Mouse (Mus musculus): ENCODE results near the gene Hdc. TPM values are rescaled to one million over a fixed set of nuclear protein-coding genes. Genes with fewer than 3 reads are reported as not detected.
A peak's percentile ranks its signal among the peaks of the same experiment; 100 is the strongest.

The Hdc gene
- total RNA-seq, 2 experiments from 2014 or later = 1.9 to 2.0 TPM

DNA sequence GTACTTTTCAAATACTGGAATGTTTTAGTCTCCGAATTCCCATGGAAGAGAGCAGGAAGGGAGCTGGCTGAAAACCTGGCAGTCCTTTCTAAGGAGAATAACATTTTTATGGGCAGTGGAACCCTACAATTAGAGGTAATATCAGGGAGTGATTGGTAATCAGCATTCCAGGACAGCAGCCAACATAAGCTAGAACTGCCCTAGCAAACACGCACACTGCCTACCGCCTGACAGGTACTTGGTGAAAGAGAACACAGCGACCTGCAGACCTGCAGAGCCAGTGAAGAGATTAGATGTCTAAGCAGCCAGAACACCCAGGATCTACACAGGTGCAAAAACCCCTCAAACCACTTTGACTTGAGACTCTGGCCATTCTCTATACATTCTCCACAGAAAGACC lies 46.4 kb downstream of the Hdc start:
- intact Hi-C loops (cut with DNase I) = no loop called here
- DNase-seq (ENCODE audit: extremely low spot score in 1 of 2, low spot score in 2 of 2) = no peak
- no peak for TF ChIP-seq CTCF (IDR thresholded peaks at IDR 0.05)

DNA sequence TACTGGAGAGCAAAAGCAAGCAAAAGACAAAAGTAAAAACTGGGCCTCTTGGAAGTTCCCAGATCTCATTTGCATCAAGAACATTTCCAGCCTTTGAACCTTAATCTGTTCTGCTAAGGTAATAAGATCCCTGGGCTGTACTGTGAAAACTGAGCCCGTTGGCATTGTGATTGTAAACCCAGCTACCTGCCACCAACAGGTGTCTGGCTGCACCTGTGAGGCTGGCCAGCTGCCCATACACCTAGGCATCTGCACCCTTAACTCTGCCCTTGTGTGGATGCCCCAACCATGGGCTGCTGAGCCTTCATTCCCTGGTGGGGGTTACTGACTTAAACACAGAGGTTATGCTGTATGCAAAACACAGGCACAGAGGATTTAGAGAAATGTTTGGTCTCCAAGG lies 46.9 kb downstream of the Hdc start:
- no peak overlapping the region for H3K4me3 ChIP-seq
- TF ChIP-seq CTCF (IDR thresholded peaks at IDR 0.05) = no peak
- DNase-seq (ENCODE audit: extremely low spot score in 1 of 2, low spot score in 2 of 2) = no peak
- intact Hi-C loops (cut with DNase I) = no loop called here
- no peak overlapping the region for H3K27ac ChIP-seq

More for the DNA sequence above, 46.4 kb downstream of the Hdc start:
- Histone ChIP-seq H3K27ac (no peak overlapping the region), H3K4me3 (no peak overlapping the region)

DNA sequence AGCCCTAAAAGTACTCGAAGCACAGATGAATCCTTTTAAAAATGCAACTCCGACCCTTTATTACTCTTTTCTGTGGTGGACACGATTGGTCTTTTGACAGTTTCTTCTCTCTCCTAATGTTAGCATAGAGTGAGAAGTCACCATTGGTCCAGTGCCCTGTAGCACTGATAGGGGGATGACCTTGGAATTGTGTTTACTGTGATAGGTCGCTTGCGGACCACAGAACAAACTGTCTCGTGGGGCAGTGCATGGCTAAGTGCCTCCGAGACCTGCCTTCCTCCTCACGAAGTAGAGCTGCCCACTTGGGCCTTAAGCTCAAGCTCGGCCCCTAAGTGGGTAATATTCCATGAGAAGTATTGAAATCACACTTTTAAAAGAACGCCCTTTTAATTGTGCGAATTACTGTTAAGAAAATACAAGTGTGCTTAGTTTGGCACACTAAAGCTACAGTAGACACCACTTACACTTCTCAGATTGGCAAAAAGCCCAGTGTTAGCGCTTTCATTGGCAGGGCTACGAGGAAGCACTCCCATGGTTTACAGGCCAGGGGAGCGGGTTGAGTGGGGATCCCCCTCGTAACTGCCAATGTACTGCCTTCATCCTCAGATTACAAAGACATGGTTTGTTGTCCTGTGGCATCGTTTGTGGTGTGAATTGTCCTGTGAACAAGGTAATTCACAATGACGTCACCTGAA lies 55.5 kb downstream of the Hdc start:
- intact Hi-C loops (cut with DNase I) = no loop called here
- H3K27ac ChIP-seq = no peak overlapping the region
- no peak for DNase-seq (ENCODE audit: extremely low spot score in 1 of 2, low spot score in 2 of 2)

DNA sequence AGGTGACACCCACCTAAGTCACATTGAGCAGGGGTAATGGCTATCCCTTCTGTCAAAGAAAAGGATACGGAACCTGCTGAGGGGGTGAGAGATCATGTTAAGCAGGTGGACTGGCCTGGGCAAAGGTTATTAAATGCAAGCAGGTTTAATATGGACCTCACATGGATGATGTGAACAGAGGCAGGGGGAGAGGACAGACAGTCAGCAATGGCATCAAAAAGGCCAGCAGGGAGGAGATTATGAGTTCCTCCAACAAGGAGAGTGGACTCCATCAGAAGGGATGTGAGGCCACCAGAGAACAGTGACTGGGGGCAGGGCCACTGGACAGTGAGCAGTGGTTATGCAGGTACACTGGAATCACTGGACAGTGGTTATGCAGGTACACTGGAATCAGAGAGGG lies 59.0 kb downstream of the Hdc start:
- H3K4me3 ChIP-seq = no peak overlapping the region
- TF ChIP-seq CTCF (IDR thresholded peaks at IDR 0.05) = no peak
- no peak overlapping the region for H3K27ac ChIP-seq
- intact Hi-C loops (cut with DNase I) = no loop called here
- DNase-seq (ENCODE audit: extremely low spot score in 1 of 2, low spot score in 2 of 2) = no peak

More for the DNA sequence above, 55.5 kb downstream of the Hdc start:
- TF ChIP-seq CTCF (IDR thresholded peaks at IDR 0.05) = no peak
- H3K4me3 ChIP-seq = no peak overlapping the region

DNA sequence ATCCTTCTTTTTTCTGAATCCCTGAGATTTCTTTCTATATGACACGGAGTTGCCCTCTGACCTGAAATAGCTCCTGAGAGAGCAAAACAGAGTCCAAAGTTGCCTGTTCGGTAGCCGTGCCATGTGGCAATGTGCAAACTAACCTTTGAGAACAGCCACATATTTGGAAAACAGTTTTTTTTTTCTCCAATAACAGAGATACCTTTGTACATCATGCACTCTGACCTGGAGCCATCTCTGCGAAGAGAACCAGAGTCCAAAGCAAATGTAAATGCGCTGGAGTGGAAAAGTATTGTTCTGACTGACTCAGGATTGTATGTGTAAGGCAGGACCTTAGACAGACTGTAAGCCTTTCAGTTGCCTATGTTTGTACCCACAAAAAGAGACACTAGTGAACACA lies 63.6 kb downstream of the Hdc start:
- intact Hi-C loops (cut with DNase I) = no loop called here
- DNase-seq (ENCODE audit: extremely low spot score in 1 of 2, low spot score in 2 of 2) = no peak
- TF ChIP-seq CTCF (IDR thresholded peaks at IDR 0.05) = no peak

DNA sequence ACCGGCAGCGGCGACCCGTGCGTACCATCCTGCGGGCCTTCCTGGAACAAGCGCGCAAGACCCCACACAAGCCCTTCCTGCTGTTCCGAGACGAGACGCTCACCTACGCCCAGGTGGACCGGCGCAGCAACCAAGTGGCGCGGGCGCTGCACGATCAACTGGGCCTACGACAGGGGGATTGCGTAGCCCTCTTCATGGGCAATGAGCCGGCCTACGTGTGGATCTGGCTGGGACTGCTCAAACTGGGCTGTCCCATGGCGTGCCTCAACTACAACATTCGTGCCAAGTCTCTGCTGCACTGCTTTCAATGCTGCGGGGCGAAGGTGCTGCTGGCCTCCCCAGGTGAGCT lies 65.8 kb downstream of the Hdc start:
- peak in 1 of 2 experiments; percentile 24 for DNase-seq (ENCODE audit: extremely low spot score in 1 of 2, low spot score in 2 of 2)
- no peak overlapping the region for H3K27ac ChIP-seq

More for the DNA sequence above, 63.6 kb downstream of the Hdc start:
- no peak overlapping the region for H3K27ac ChIP-seq
- H3K4me3 ChIP-seq = no peak overlapping the region

DNA sequence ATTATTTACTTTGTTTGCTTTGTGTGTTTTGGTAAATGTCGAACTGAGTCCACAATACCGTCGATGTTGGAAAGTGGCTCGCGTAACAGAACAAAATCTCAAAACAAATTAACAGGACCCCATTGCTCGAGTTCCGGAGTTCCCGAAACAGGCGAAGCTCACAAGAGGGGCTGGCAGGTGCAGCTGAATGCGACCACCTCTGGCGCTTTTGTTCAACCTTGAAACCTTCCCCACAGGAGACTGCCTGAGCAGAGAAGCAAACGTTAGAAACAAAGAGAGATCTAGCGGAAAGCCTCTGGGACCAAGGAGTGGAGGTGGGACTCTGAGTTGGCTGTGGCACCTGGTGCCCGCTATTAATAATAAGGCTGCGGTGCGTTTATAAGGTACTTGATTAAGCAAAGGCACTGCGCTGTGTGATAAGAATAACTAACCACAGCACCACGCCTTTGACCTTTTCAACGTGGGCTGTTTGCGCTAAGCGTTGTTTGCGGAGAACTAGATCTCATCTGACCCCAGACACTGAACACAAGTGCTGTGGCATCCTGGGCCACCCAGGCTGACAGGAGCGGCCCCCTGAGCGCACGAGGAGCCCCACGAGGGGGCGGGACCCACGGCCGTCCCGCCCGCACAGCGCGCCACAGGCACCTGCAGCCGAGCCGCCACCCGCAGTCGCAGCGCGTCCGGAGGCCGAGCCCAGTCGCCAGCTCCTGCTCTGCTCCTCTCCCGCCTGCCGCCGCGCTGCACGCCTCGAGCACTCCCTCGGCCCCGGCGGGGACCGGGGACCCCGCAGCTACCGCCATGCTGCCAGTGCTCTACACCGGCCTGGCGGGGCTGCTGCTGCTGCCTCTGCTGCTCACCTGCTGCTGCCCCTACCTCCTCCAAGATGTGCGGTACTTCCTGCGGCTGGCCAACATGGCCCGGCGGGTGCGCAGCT lies 66.5 kb downstream of the Hdc start, which contains the start of gene Slc27a2:
Gene Slc27a2, plus strand, starts transcription at position 51 of the 934 bp plus-strand sequence.
- no peak for TF ChIP-seq CTCF (IDR thresholded peaks at IDR 0.05)
- Histone ChIP-seq H3K4me3 (peak within 1 kb of the TSS; percentile 60), H3K27ac (no peak within 1 kb of the TSS)
- intact Hi-C loops (cut with DNase I) = no loop called here
- DNase-seq (ENCODE audit: extremely low spot score in 1 of 2, low spot score in 2 of 2) = peak; percentile 39 to 45

More for the DNA sequence above, 65.8 kb downstream of the Hdc start:
- intact Hi-C loops (cut with DNase I) = no loop called here
- peak overlapping the region; percentile 60 for H3K4me3 ChIP-seq
- no peak for TF ChIP-seq CTCF (IDR thresholded peaks at IDR 0.05)

DNA sequence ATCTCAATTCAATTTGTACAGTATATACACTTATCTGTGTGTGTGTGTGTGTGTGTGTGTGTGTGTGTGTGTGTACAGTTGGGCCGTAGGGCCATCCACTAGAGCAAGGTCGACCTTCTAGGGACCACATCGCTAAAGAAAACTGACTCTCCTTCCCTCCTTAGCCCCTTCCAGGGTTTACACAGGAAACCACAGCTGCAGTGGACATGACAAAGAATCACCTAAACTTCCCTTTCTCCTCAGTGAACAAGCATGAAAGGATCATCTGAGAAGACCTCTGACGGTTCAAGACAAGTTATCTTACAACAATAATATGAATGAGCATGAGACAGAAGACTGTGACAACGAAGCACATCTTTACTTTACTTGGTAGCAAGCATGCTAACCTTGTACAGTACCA lies 67.2 kb downstream of the Hdc start:
- TF ChIP-seq CTCF (IDR thresholded peaks at IDR 0.05) = no peak
- intact Hi-C loops (cut with DNase I) = no loop called here
- Histone ChIP-seq H3K27ac (no peak overlapping the region), H3K4me3 (no peak overlapping the region)
- no peak for DNase-seq (ENCODE audit: extremely low spot score in 1 of 2, low spot score in 2 of 2)

DNA sequence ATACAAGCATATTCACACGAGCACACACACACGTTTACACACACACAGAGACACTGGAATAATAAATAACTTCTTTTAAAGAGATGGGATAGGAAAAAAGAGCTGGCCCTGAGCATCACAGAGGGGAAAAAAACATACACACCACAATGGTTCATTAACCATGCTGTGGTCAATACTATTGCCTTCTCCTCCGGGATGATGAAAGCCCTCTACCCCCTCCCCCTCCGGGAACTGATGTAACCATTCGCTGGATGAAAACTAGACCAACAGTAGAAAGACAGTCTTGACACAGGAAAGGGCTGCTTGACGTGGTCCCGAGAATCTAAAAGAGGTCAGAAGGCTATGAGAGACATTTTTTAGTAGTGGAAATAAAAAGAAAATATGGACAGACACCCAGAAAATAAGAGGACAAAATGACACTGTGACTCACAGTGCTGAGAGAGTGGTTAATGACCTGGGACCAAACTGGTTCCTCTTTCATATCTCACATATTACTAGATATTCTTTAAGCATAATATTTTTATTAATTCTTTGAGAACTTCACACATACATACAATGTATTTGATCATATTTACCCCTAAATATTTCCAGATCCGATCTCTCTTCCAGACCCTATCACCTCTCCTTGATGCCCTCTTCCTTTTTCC lies 67.7 kb downstream of the Hdc start:
- H3K27ac ChIP-seq = no peak overlapping the region
- TF ChIP-seq CTCF (IDR thresholded peaks at IDR 0.05) = no peak
- intact Hi-C loops (cut with DNase I) = no loop called here
- DNase-seq (ENCODE audit: extremely low spot score in 1 of 2, low spot score in 2 of 2) = no peak
- H3K4me3 ChIP-seq = no peak overlapping the region

DNA sequence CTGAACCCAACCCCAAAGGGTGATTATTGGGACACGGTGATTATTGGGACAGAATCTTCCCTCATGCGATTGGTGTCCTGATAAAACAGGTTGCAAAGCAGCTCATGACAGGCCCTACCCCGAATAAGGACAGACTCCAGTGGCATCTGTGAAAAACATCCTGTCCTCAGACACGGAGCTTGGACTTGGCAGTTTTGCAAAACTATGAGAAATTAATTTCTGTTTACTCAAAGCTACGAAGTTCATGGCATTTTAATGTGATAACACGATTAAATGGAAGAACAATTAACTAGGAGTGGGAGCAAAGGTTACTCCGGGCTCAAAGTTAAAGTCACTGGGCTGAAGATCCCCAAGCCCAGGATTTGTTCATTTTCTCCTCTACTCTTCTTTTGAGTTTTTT lies 69.4 kb downstream of the Hdc start:
- intact Hi-C loops (cut with DNase I) = no loop called here

DNA sequence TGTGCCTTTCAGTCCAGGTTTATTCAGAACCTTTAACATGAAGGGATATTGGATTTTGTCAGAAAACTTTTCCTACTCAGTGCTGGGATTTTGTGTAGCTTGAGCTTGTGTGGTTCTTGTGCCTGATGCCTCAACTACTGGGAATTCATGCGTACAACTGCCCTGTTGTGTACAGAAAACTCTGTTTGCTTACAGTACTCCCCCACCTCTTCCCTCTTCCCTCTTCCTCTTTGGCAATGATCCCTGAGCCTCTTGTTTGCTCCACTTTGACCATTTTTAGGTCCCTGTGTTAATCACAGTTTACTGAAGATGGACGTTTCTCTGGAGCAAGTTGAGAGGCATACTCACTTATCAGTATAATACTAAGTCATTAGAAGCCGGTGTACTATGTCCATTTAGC lies 72.7 kb downstream of the Hdc start:
- TF ChIP-seq CTCF (IDR thresholded peaks at IDR 0.05) = no peak
- DNase-seq (ENCODE audit: extremely low spot score in 1 of 2, low spot score in 2 of 2) = no peak
- Histone ChIP-seq H3K27ac (no peak overlapping the region), H3K4me3 (no peak overlapping the region)
- intact Hi-C loops (cut with DNase I) = no loop called here

More for the DNA sequence above, 69.4 kb downstream of the Hdc start:
- DNase-seq (ENCODE audit: extremely low spot score in 1 of 2, low spot score in 2 of 2) = no peak
- no peak overlapping the region for H3K4me3 ChIP-seq
- TF ChIP-seq CTCF (IDR thresholded peaks at IDR 0.05) = no peak
- H3K27ac ChIP-seq = no peak overlapping the region

DNA sequence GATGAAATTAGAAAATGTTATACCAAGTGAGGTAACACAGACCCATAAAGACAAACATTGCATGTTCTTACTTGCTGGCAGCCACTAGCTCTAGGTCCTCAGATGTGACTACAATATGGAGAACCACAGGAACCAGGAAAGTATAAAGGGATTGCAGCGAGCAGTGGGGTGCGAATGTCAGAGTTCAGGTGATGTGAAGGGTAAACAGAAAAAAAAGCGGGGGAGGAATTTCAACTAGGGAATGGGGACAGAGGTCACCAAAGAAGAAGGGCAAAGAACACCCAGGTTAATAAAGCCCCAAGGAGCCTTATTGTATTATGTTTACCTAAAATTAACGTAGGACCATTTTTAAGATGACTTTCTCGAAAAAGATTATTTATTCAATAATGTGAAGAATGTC lies 73.8 kb downstream of the Hdc start:
- H3K27ac ChIP-seq = no peak overlapping the region
- no peak overlapping the region for H3K4me3 ChIP-seq
- TF ChIP-seq CTCF (IDR thresholded peaks at IDR 0.05) = no peak
- no peak for DNase-seq (ENCODE audit: extremely low spot score in 1 of 2, low spot score in 2 of 2)
- intact Hi-C loops (cut with DNase I) = no loop called here

Other genes with a start within 250 kb of the Hdc start
- under 1 TPM in 1 of 2 experiments, not detected in 1; 0.09 TPM for gene Atp8b4, start 118.6 kb downstream of the Hdc start, total RNA-seq (2021)
- 1 to 10 TPM; 7.4 to 8.3 TPM for gene Slc27a2, start 66.9 kb downstream of the Hdc start, total RNA-seq (2021)
- gene Gabpb1, start 57.0 kb upstream of the Hdc start, total RNA-seq (2021) = 10 to 100 TPM; 21.0 to 22.1 TPM
- 10 to 100 TPM; 48.9 to 51.6 TPM for gene Usp8, start 88.0 kb upstream of the Hdc start, total RNA-seq (2021)
- gene Usp50, start 164.2 kb upstream of the Hdc start, total RNA-seq (2021) = under 1 TPM in 1 of 2 experiments, not detected in 1; 0.61 TPM